Mouse (Mus musculus) right cerebral cortex, postnatal 4 days (tissue): ENCODE results near the gene Eogt.

Source experiments
- DNase-seq: peaks from one replicate; pipeline ENCODE4 v3.0.0-alpha.2; 2022

The Eogt gene

DNA sequence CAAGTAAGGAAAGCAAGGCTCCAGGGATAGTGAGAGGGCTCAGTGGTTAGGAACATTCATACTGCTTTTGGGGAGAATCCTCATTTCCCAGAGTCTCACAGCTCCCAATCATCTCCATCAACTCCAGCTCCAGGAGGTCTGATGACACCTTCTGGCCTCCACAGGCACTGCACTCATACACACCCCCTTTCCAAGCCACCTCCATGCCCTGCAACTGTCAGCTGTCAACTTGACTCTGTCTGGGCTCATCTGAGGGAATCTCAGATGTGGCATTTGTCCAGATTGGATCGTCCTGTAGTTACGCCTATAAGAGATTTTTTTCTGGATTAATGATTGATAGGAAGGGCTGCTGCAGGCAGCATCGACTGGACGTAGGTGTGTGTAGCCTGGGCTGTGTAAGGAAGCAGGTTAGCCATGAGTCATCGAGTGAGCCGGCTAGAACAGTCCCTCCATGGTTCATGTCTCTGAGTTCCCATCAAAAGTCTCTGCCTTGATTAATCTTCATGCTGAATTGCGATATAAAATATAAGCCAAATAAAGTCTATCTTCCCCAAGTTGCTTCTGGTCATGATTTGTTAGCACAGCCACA lies 44.6 kb downstream of the Eogt start:
- no peak for DNase-seq

DNA sequence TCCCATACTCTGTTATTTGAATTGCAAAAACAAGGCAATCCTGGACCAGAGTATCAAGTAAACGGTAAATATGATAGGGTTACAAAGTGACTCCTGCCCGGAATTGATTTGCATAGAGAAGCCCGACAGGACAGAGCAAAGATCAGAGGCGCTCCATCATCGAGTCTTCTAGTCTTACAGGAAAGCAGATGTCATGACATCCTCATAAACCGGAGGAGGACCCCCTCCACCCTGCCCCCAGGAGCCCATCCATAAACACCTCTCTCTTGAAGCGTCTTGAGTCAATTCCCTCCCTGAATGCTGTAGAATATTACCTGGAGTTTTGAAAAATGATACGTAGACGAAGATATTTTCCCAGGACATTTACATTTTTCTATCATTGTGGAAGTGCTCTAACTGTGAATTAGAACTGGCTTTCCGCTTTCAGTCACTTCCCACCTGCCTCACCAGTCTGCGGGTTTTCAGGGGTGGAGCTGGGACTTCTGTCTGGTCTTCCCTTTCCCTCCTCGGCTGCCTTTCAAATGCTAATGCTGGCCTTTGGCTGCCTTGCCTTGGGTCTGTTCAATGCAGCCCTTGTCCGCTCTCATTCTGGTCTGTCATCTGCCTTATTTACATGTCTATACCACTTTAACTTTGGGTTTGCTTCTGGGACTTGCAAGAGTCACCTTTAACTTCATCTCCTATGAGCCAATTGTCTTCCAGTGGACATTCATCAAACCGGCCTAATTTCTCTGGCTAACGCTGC lies 46.9 kb downstream of the Eogt start:
- DNase-seq: no peak

DNA sequence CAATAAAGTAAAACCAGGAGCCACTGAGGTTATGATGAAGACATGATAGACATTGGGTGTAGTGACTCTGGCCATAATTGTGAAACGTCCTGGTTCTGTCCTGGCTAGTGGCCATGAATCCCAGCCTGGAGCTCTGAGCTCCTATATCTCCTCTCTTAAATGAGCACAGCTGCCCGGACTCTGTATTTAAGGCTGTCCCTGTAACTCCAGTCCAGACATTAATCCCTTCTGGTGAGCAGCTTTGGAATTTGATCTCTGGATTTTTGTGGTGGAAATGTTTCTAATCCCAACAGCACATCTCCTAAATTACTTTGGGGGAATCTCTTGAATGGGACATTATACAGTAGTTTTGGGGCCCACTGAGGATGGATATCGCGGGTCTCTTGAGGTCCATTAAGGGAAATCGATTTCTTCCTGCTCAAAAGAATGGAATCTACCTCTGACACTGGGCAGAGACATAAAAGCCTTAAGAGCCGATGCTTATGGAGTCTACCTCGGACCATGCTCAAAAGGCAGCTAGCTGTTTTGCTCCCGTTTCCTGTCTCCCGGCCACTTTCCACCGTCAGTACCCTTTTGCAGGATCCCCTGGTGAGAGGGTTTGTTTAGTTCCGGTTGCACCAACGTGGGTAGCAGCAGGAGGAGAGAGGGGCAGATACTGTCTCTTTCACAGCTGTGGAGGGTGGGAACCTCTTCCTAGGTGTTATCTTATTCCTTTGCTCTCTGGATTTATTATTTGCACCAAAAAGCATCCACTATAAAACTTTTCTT lies 47.6 kb downstream of the Eogt start:
- no peak for DNase-seq

DNA sequence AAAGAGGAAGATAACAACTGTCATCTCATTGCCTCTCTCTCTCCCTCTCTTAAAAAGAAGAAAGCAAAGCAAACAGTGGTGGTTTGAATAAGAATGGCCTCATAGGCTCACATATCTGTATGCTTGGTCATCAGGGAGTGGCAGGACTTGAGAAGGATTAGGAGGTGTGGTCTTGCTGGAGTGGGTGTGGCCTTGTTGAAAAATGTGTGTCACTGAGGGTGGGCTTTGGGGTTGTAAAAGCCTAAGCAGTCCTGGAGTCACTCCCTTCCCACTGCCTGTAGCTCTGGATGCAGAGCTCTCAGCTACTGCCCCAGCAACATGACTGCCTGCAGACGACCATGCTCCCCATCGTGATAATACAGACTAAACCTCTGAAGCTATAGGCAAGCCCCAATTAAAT lies 66.6 kb downstream of the Eogt start:
- no peak for DNase-seq

DNA sequence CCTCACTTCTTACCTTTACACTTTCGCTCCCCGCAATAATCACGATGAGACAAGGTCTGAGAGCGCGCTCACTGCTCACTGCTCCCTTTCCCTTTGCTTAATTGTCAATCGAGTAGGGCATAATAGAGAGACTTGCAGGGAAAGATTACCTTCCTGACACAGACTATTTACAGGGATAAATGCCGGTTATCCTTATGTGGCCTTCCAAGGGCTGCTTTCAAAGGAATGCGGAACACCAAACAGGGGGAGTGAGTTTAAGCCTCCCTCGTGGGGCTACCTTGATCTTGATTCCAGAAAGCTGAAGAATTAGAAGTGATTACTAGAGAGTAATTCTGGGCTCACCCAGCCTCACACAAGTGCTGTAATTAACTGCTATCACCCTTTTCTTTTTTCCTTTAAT lies 69.0 kb downstream of the Eogt start:
- no peak for DNase-seq

DNA sequence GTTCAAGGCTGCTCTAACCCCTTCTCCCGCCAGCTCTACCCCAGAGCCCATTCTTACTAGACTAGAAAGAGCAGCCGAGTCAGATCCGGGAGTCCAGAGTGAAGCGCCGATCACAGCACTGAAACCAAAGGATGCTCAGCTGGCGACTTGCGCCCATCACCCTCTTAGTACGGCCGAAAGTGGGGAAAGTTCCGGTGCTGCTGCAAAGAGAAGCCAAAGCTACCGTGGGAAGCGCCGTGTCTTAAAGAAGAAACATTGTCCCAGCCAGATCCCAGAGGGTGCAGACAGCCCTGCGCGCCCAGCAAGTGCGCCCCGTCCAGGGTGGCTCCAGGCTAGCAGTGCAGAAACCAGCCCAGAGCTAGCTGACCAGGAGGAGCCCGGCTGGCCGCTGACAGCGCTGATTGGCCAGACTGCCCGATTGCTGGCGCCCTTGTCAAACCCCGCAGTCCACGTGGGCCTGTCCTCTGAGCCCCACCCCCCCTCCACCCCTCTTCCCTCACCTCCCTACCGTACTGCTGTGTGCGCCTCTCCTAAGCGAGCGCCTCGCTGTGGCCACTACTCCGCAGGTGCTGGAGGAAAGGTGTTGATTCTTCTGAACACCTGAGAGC lies 88.8 kb downstream of the Eogt start, which contains the start of gene Fam19a4:
Fam19a4 (minus strand) TSS at position 340 of the 608 bp plus-strand sequence.
- peak; percentile 13 for DNase-seq
